Mouse (Mus musculus): ENCODE results near the gene Mrpl55.

DNA sequence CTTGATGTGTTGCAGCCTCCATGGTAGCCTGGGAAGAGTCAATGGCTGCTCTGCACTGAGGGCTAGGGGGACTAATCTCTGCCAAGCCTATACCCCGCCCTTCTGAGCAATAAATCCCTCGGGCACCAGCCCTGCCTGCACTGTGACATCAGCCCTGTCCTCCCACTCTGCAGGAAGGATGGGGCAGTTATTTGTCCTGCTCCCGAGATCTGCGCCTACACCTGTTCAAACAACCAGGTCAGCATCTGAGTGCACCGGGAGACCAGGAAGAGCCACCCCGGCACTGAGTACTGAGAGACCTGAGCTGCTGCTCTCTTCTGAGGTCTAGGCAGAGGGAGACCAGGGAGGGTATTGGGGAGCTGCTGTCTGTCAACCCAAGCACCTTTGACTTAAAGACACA is 14.6 kb upstream of the Mrpl55 start:
- TF ChIP-seq CTCF (IDR thresholded peaks at IDR 0.05; ENCODE audit: extremely low read depth, insufficient read depth, low read length) (no peak), POLR2A (IDR thresholded peaks at IDR 0.05; ENCODE audit: extremely low read depth, insufficient read depth, low read length) (no peak)

All from cortical plate, adult 2 months (tissue).